Mouse (Mus musculus) stomach, postnatal 0 days (tissue): ENCODE measurements at regions not wholly inside any gene's neighbourhood (a gene's known extent, or its start where the extent isn't known, plus 50 kb on each side); places are given as distances from the start of the nearest gene placed in this dataset.

Experiments
- CTCF ChIP-seq: IDR thresholded peaks from 2 replicates; pipeline ENCODE4 v1.5.1; 2016; ENCODE audit warnings: antibody characterized with exemption, low read depth, mild to moderate bottlenecking, moderate library complexity
- EP300 ChIP-seq: optimal IDR thresholded peaks from 2 replicates; pipeline ENCODE3; 2016; ENCODE audit warnings: antibody characterized with exemption

GRCm38 (mm10) chr8:91991542-91992452 is 189.9 kb upstream of the Irx3 start:
- TF ChIP-seq CTCF (no peak), EP300 (no peak)
